Mouse (Mus musculus): ENCODE measurements around the gene Pld2.

DNA sequence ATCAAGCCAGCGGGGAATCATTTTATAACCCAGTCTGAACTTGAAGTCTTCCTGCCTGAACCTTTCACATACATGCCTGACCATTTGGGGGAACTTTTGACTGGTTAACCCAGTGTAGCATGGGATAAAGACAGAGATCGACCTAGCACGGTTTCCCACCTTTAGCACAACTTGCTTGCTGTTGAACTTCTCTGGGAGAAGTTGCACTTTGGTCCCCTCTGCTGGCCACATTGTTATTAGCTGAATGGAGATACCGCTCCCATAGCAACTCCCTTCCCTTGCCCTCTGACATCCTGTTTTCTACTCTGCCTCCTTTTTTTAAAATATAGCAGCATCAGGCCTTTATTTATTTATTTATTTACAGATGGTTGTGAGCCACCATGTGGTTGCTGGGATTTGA lies 33.5 kb upstream of the Pld2 start:
- TF ChIP-seq POLR2A (IDR thresholded peaks at IDR 0.05; ENCODE audit: insufficient read depth, low read depth, low read length) (no peak), CTCF (IDR thresholded peaks at IDR 0.05; ENCODE audit: insufficient read depth, low read depth, low read length) (no peak)
